Mouse (Mus musculus) liver, embryonic 13.5 days (tissue): Measurements from ENCODE around the gene Rab14. TPM values are rescaled to one million over a fixed set of nuclear protein-coding genes. Genes with fewer than 3 reads are reported as not detected.
A peak's percentile ranks its signal among the peaks of the same experiment; 100 is the strongest.

ENCODE experiments used
- ATAC-seq: fragments of 200-750 bp; cut with Nextera tagmentation; 2 replicates; pipeline ENCODE4 v1.8.0; 2017; ENCODE audit warnings: low read depth, mild to moderate bottlenecking, moderate number of reproducible peaks, moderate library complexity
- DNase-seq: peaks from one replicate; pipeline ENCODE4 v3.0.0; 2022
- H3K27ac ChIP-seq: fragments of 300-500 bp; sonication (generic); 2 replicates; pipeline ENCODE4 v1.5.1; 2015; ENCODE audit warnings: moderate library complexity, mild to moderate bottlenecking, inconsistent platforms
- H3K27me3 ChIP-seq: fragments of 300-500 bp; sonication (generic); 2 replicates; pipeline ENCODE4 v1.6.1; 2015; ENCODE audit warnings: mild to moderate bottlenecking, inconsistent platforms
- H3K36me3 ChIP-seq: fragments of 300-500 bp; sonication (generic); 2 replicates; pipeline ENCODE4 v1.6.1; 2015; ENCODE audit warnings: mild to moderate bottlenecking, inconsistent platforms
- H3K4me1 ChIP-seq: fragments of 300-500 bp; sonication (generic); replicated peaks from 2 replicates; pipeline ENCODE4 v1.6.1; 2015; ENCODE audit warnings: inconsistent platforms
- H3K4me2 ChIP-seq: fragments of 300-500 bp; sonication (generic); 2 replicates; pipeline ENCODE4 v1.6.1; 2015; ENCODE audit warnings: inconsistent platforms, mild to moderate bottlenecking, moderate library complexity
- H3K4me3 ChIP-seq: fragments of 300-500 bp; sonication (generic); replicated peaks from 2 replicates; pipeline ENCODE4 v1.5.1; 2015; ENCODE audit warnings: mild to moderate bottlenecking, inconsistent platforms
- H3K9ac ChIP-seq: fragments of 300-500 bp; sonication (generic); 2 replicates; pipeline ENCODE4 v1.6.1; 2015; ENCODE audit warnings: mild to moderate bottlenecking, inconsistent platforms
- H3K9me3 ChIP-seq: fragments of 300-500 bp; sonication (generic); replicated peaks from 2 replicates; pipeline ENCODE4 v1.6.1; 2016; ENCODE audit warnings: inconsistent platforms
- WGBS: fragments of 180-500 bp; shearing (Covaris S2); methylation state at CpG from one replicate; pipeline ENCODE4 v1.1.7; 2015; ENCODE audit not compliant: insufficient replicate concordance; 5-methylcytosine and 5-hydroxymethylcytosine counted together
- polyA plus RNA-seq: library from polyadenylated mRNA; unstranded; fragments of >200 nt; fragmentation: Nextera tagmentation; extraction: Ambion mirVana; gene quantifications from 2 replicates; pipeline ENCODE4 v1.2.1, GENCODE M21; 2015

Rab14 gene
- polyA plus RNA-seq, 1 experiment from 2014 or later: 148 TPM

- H3K36me3 ChIP-seq: peaks cover 2% of the 10 kb centered on the region; the same call in 1 of the 2 replicates
These were observed 1.4 kb downstream of the Rab14 start for GRCm38 (mm10) chr2:35199541-35199940.

GRCm38 (mm10) chr2:35195626-35196544, 5.0 kb downstream of the Rab14 start:
- Histone ChIP-seq H3K4me3 (peak overlapping the region; percentile 16; the same call in 1 of the 2 replicates), H3K4me1 (peaks cover 46% of the 10 kb centered on the region), H3K4me2 (peak overlapping the region; percentile 30), H3K9me3 (no peaks in the 10 kb centered on the region), H3K36me3 (peaks cover 12% of the 10 kb centered on the region), H3K9ac (peak overlapping the region; percentile 39; the same call in 1 of the 2 replicates), H3K27me3 (no peaks in the 10 kb centered on the region), H3K27ac (peak overlapping the region; percentile 43; the same call in 1 of the 2 replicates)
- DNase-seq (no peak), ATAC-seq (no peak)
- 31% methylated on average over 6 of the region's 6 CpGs for WGBS

More at GRCm38 (mm10) chr2:35199541-35199940, 1.4 kb downstream of the Rab14 start:
- Histone ChIP-seq H3K4me2 (peak overlapping the region; percentile 86), H3K9me3 (no peaks in the 10 kb centered on the region), H3K27ac (peak overlapping the region; percentile 96), H3K27me3 (0 out of 2 replicates have a peak, but pooled peaks cover 2% of the 10 kb centered on the region), H3K9ac (peak overlapping the region; percentile 99), H3K4me1 (peaks cover 45% of the 10 kb centered on the region), H3K4me3 (peak overlapping the region; percentile 100)
- WGBS: 3% methylated on average over 5 of the region's 5 CpGs
- peak; percentile 20 for DNase-seq
- no peak; the same call in 1 of the 2 replicates for ATAC-seq

GRCm38 (mm10) chr2:35193976-35194375, 6.9 kb downstream of the Rab14 start:
- no peaks in the 10 kb centered on the region for H3K9me3 ChIP-seq

GRCm38 (mm10) chr2:35188929-35189328, 12.0 kb downstream of the Rab14 start:
- no peaks in the 10 kb centered on the region for H3K27me3 ChIP-seq
- no peaks in the 10 kb centered on the region for H3K9me3 ChIP-seq
- no peak overlapping the region for H3K9ac ChIP-seq
- H3K36me3 ChIP-seq: peaks cover 58% of the 10 kb centered on the region
- ATAC-seq (no peak), DNase-seq (no peak)
- no peak overlapping the region for H3K4me2 ChIP-seq
- H3K4me1 ChIP-seq: peaks cover under 1% of the 10 kb centered on the region
- H3K4me3 ChIP-seq: no peak overlapping the region
- no peak overlapping the region for H3K27ac ChIP-seq
- WGBS: 72% methylated on average over 5 of the region's 5 CpGs

More at GRCm38 (mm10) chr2:35193976-35194375, 6.9 kb downstream of the Rab14 start:
- no peak for DNase-seq
- Histone ChIP-seq H3K4me2 (no peak overlapping the region), H3K4me1 (peaks cover 37% of the 10 kb centered on the region), H3K27me3 (no peaks in the 10 kb centered on the region), H3K27ac (0 out of 2 replicates have a peak overlapping the region, but pooled peaks have one; percentile 23), H3K36me3 (peaks cover 27% of the 10 kb centered on the region), H3K9ac (no peak overlapping the region), H3K4me3 (no peak overlapping the region)
- WGBS: 69% methylated on average over 1 of the region's 1 CpGs
- ATAC-seq: no peak

- H3K9me3 ChIP-seq: no peaks in the 10 kb centered on the region
- no peaks in the 10 kb centered on the region for H3K27me3 ChIP-seq
- H3K36me3 ChIP-seq: peaks cover 73% of the 10 kb centered on the region
- no peak for DNase-seq
- H3K4me1 ChIP-seq: no peaks in the 10 kb centered on the region
- 78% methylated on average over 6 of the region's 6 CpGs for WGBS
- H3K9ac ChIP-seq: no peak overlapping the region
- no peak overlapping the region for H3K4me3 ChIP-seq
- ATAC-seq: no peak
- no peak overlapping the region for H3K4me2 ChIP-seq
- no peak overlapping the region for H3K27ac ChIP-seq
These were observed 17.7 kb downstream of the Rab14 start for GRCm38 (mm10) chr2:35183115-35183673.

- Histone ChIP-seq H3K9ac (no peak overlapping the region), H3K27me3 (no peaks in the 10 kb centered on the region), H3K27ac (no peak overlapping the region), H3K4me1 (0 out of 2 replicates have a peak, but pooled peaks cover 9% of the 10 kb centered on the region), H3K9me3 (no peaks in the 10 kb centered on the region), H3K4me3 (no peak overlapping the region), H3K4me2 (no peak overlapping the region), H3K36me3 (peaks cover 89% of the 10 kb centered on the region)
- ATAC-seq (no peak), DNase-seq (no peak)
- WGBS: 61% methylated on average over 3 of the region's 3 CpGs
These were observed 22.8 kb downstream of the Rab14 start for GRCm38 (mm10) chr2:35178153-35178552.

- DNase-seq: no peak
- WGBS: 82% methylated on average over 12 of the region's 12 CpGs
- Histone ChIP-seq H3K4me3 (no peak overlapping the region), H3K27me3 (no peaks in the 10 kb centered on the region), H3K4me2 (no peak overlapping the region), H3K36me3 (peaks cover 92% of the 10 kb centered on the region), H3K9me3 (no peaks in the 10 kb centered on the region), H3K4me1 (0 out of 2 replicates have a peak, but pooled peaks cover 9% of the 10 kb centered on the region), H3K9ac (no peak overlapping the region), H3K27ac (no peak overlapping the region)
- ATAC-seq: no peak
These were observed 25.4 kb downstream of the Rab14 start for GRCm38 (mm10) chr2:35175281-35176065.

GRCm38 (mm10) chr2:35174100-35174499, 26.8 kb downstream of the Rab14 start:
- Histone ChIP-seq H3K4me2 (no peak overlapping the region), H3K27ac (peak overlapping the region; percentile 11; the same call in 1 of the 2 replicates), H3K4me3 (no peak overlapping the region), H3K9me3 (no peaks in the 10 kb centered on the region), H3K36me3 (peaks cover 94% of the 10 kb centered on the region), H3K4me1 (0 out of 2 replicates have a peak, but pooled peaks cover 9% of the 10 kb centered on the region), H3K27me3 (no peaks in the 10 kb centered on the region), H3K9ac (no peak overlapping the region)
- WGBS: 30% methylated on average over 5 of the region's 5 CpGs
- 0 out of 2 replicates have a peak, but pooled peaks have one; percentile 31 for ATAC-seq
- DNase-seq: no peak

GRCm38 (mm10) chr2:35173666-35174065, 27.3 kb downstream of the Rab14 start:
- Histone ChIP-seq H3K36me3 (peaks cover 91% of the 10 kb centered on the region), H3K4me2 (no peak overlapping the region), H3K9ac (no peak overlapping the region), H3K27ac (no peak overlapping the region), H3K9me3 (no peaks in the 10 kb centered on the region), H3K27me3 (no peaks in the 10 kb centered on the region), H3K4me3 (no peak overlapping the region), H3K4me1 (0 out of 2 replicates have a peak, but pooled peaks cover 9% of the 10 kb centered on the region)
- ATAC-seq: no peak
- DNase-seq: no peak
- WGBS: 76% methylated on average over 5 of the region's 5 CpGs

- H3K4me1 ChIP-seq: 0 out of 2 replicates have a peak, but pooled peaks cover 9% of the 10 kb centered on the region
- no peak overlapping the region for H3K4me2 ChIP-seq
- 79% methylated on average over 4 of the region's 4 CpGs for WGBS
- no peak for ATAC-seq
- DNase-seq: no peak
- no peaks in the 10 kb centered on the region for H3K27me3 ChIP-seq
- H3K9ac ChIP-seq: no peak overlapping the region
- H3K36me3 ChIP-seq: peaks cover 90% of the 10 kb centered on the region
- H3K9me3 ChIP-seq: no peaks in the 10 kb centered on the region
- H3K27ac ChIP-seq: no peak overlapping the region
- no peak overlapping the region for H3K4me3 ChIP-seq
These were observed 28.7 kb downstream of the Rab14 start for GRCm38 (mm10) chr2:35172246-35172645.
